Mouse (Mus musculus) forebrain, embryonic 13.5 days (tissue): ENCODE results near the gene P2ry2. TPM values are rescaled to one million over a fixed set of nuclear protein-coding genes. Genes with fewer than 3 reads are reported as not detected.
A peak's percentile ranks its signal among the peaks of the same experiment; 100 is the strongest.

Source experiments
- ATAC-seq: fragments of 200-750 bp; cut with Nextera tagmentation; 2 replicates; pipeline ENCODE4 v1.8.0; 2017
- H3K27ac ChIP-seq: fragments of 300-500 bp; sonication (generic); 2 replicates; pipeline ENCODE4 v1.5.1; 2015; ENCODE audit warnings: inconsistent platforms, mild to moderate bottlenecking, moderate library complexity
- H3K27me3 ChIP-seq: fragments of 300-500 bp; sonication (generic); 2 replicates; pipeline ENCODE4 v1.6.1; 2015; ENCODE audit warnings: mild to moderate bottlenecking, inconsistent platforms
- H3K36me3 ChIP-seq: fragments of 300-500 bp; sonication (generic); 2 replicates; pipeline ENCODE4 v1.6.1; 2015; ENCODE audit warnings: mild to moderate bottlenecking, inconsistent platforms; ENCODE audit not compliant: poor library complexity, severe bottlenecking
- H3K4me1 ChIP-seq: fragments of 300-500 bp; sonication (generic); 2 replicates; pipeline ENCODE4 v1.6.1; 2015; ENCODE audit warnings: inconsistent platforms
- H3K4me2 ChIP-seq: fragments of 300-500 bp; sonication (generic); 2 replicates; pipeline ENCODE4 v1.6.1; 2015; ENCODE audit warnings: inconsistent platforms, mild to moderate bottlenecking, moderate library complexity
- H3K4me3 ChIP-seq: fragments of 300-500 bp; sonication (generic); 2 replicates; pipeline ENCODE4 v1.5.1; 2015; ENCODE audit warnings: mild to moderate bottlenecking, inconsistent platforms
- H3K9ac ChIP-seq: fragments of 300-500 bp; sonication (generic); 2 replicates; pipeline ENCODE4 v1.6.1; 2015; ENCODE audit warnings: mild to moderate bottlenecking, inconsistent platforms
- H3K9me3 ChIP-seq: fragments of 300-500 bp; sonication (generic); replicated peaks from 2 replicates; pipeline ENCODE4 v1.6.1; 2016; ENCODE audit warnings: inconsistent platforms
- WGBS: fragments of 180-500 bp; shearing (Covaris S2); methylation state at CpG from one replicate; pipeline ENCODE4 v1.1.7; 2015; 5-methylcytosine and 5-hydroxymethylcytosine counted together
- polyA plus RNA-seq: library from polyadenylated mRNA; unstranded; fragments of >200 nt; fragmentation: Nextera tagmentation; extraction: Ambion mirVana; gene quantifications from 2 replicates; pipeline ENCODE4 v1.2.1, GENCODE M21; 2015

P2ry2 gene
- 0.24 TPM in 1 of 2 replicates, not detected in the other for polyA plus RNA-seq

GRCm38 (mm10) chr7:101012541-101012940, at the start of gene P2ry2:
Gene P2ry2, minus strand, starts transcription at chr7:101012866.
- peaks cover 64% of the 10 kb centered on the region for H3K27me3 ChIP-seq
- no peak within 1 kb of the TSS for H3K27ac ChIP-seq
- 65% methylated on average over 4 of the region's 4 CpGs for WGBS
- no peaks in the 10 kb centered on the region for H3K9me3 ChIP-seq
- H3K4me3 ChIP-seq, result peak within 1 kb of the TSS; percentile 45
- H3K36me3 ChIP-seq, result no peaks in the 10 kb centered on the region
- peak within 1 kb of the TSS; percentile 58 for H3K9ac ChIP-seq
- H3K4me2 ChIP-seq, result peak within 1 kb of the TSS; percentile 78
- peaks cover 24% of the 10 kb centered on the region for H3K4me1 ChIP-seq
- ATAC-seq, result no peak

GRCm38 (mm10) chr7:101062246-101062645, 49.6 kb upstream of the P2ry2 start:
- Histone ChIP-seq H3K4me2 (no peak overlapping the region), H3K27ac (no peak overlapping the region), H3K9me3 (no peaks in the 10 kb centered on the region), H3K36me3 (no peaks in the 10 kb centered on the region), H3K27me3 (no peaks in the 10 kb centered on the region), H3K4me1 (0 out of 2 replicates have a peak, but pooled peaks cover 5% of the 10 kb centered on the region), H3K9ac (no peak overlapping the region), H3K4me3 (no peak overlapping the region)
- 86% methylated on average over 6 of the region's 6 CpGs for WGBS
- 0 out of 2 replicates have a peak, but pooled peaks have one; percentile 13 for ATAC-seq

GRCm38 (mm10) chr7:101061381-101061780, 48.7 kb upstream of the P2ry2 start:
- Histone ChIP-seq H3K4me2 (peak overlapping the region; percentile 37), H3K9ac (no peak overlapping the region), H3K9me3 (no peaks in the 10 kb centered on the region), H3K4me1 (0 out of 2 replicates have a peak, but pooled peaks cover 5% of the 10 kb centered on the region), H3K27ac (no peak overlapping the region), H3K27me3 (no peaks in the 10 kb centered on the region), H3K36me3 (no peaks in the 10 kb centered on the region), H3K4me3 (no peak overlapping the region)
- WGBS, result 7% methylated on average over 17 of the region's 17 CpGs
- peak; percentile 53 for ATAC-seq

GRCm38 (mm10) chr7:101060476-101060875, 47.8 kb upstream of the P2ry2 start:
- Histone ChIP-seq H3K9me3 (no peaks in the 10 kb centered on the region), H3K9ac (no peak overlapping the region), H3K4me1 (0 out of 2 replicates have a peak, but pooled peaks cover 5% of the 10 kb centered on the region), H3K27ac (no peak overlapping the region), H3K4me3 (no peak overlapping the region), H3K36me3 (no peaks in the 10 kb centered on the region), H3K27me3 (no peaks in the 10 kb centered on the region), H3K4me2 (no peak overlapping the region)
- 78% methylated on average over 5 of the region's 5 CpGs for WGBS
- no peak for ATAC-seq

GRCm38 (mm10) chr7:101059188-101059587, 46.5 kb upstream of the P2ry2 start:
- ATAC-seq, result no peak
- Histone ChIP-seq H3K4me2 (no peak overlapping the region), H3K27me3 (no peaks in the 10 kb centered on the region), H3K9ac (no peak overlapping the region), H3K4me1 (0 out of 2 replicates have a peak, but pooled peaks cover 5% of the 10 kb centered on the region), H3K36me3 (no peaks in the 10 kb centered on the region), H3K4me3 (no peak overlapping the region), H3K9me3 (no peaks in the 10 kb centered on the region), H3K27ac (no peak overlapping the region)
- WGBS, result 80% methylated on average over 5 of the region's 5 CpGs

GRCm38 (mm10) chr7:101057309-101057708, 44.6 kb upstream of the P2ry2 start:
- ATAC-seq, result no peak
- H3K27me3 ChIP-seq, result no peaks in the 10 kb centered on the region
- H3K4me1 ChIP-seq, result 0 out of 2 replicates have a peak, but pooled peaks cover 5% of the 10 kb centered on the region
- no peak overlapping the region; the same call in 1 of the 2 replicates for H3K9ac ChIP-seq
- H3K9me3 ChIP-seq, result no peaks in the 10 kb centered on the region
- H3K36me3 ChIP-seq, result no peaks in the 10 kb centered on the region
- WGBS, result 59% methylated on average over 4 of the region's 4 CpGs
- no peak overlapping the region for H3K4me2 ChIP-seq
- no peak overlapping the region for H3K27ac ChIP-seq
- H3K4me3 ChIP-seq, result no peak overlapping the region

GRCm38 (mm10) chr7:101053136-101053535, 40.5 kb upstream of the P2ry2 start:
- no peak overlapping the region for H3K4me2 ChIP-seq
- no peak for ATAC-seq
- 78% methylated on average over 2 of the region's 2 CpGs for WGBS

GRCm38 (mm10) chr7:101051551-101052221, 39.0 kb upstream of the P2ry2 start:
- no peak overlapping the region for H3K9ac ChIP-seq
- 17% methylated on average over 11 of the region's 11 CpGs for WGBS
- H3K9me3 ChIP-seq, result no peaks in the 10 kb centered on the region
- H3K4me3 ChIP-seq, result no peak overlapping the region
- peak; percentile 63 for ATAC-seq
- H3K27me3 ChIP-seq, result no peaks in the 10 kb centered on the region
- H3K4me2 ChIP-seq, result no peak overlapping the region
- H3K4me1 ChIP-seq, result no peaks in the 10 kb centered on the region
- H3K27ac ChIP-seq, result no peak overlapping the region
- no peaks in the 10 kb centered on the region for H3K36me3 ChIP-seq

More at GRCm38 (mm10) chr7:101053136-101053535, 40.5 kb upstream of the P2ry2 start:
- H3K9me3 ChIP-seq, result no peaks in the 10 kb centered on the region
- no peaks in the 10 kb centered on the region for H3K4me1 ChIP-seq
- H3K27ac ChIP-seq, result no peak overlapping the region
- H3K36me3 ChIP-seq, result no peaks in the 10 kb centered on the region
- no peak overlapping the region for H3K4me3 ChIP-seq
- no peaks in the 10 kb centered on the region for H3K27me3 ChIP-seq
- no peak overlapping the region for H3K9ac ChIP-seq

GRCm38 (mm10) chr7:101050724-101051550, 38.3 kb upstream of the P2ry2 start:
- no peaks in the 10 kb centered on the region for H3K9me3 ChIP-seq
- no peak overlapping the region for H3K9ac ChIP-seq
- H3K27me3 ChIP-seq, result no peaks in the 10 kb centered on the region
- no peaks in the 10 kb centered on the region for H3K36me3 ChIP-seq
- H3K4me1 ChIP-seq, result no peaks in the 10 kb centered on the region
- 75% methylated on average over 13 of the region's 13 CpGs for WGBS
- H3K27ac ChIP-seq, result no peak overlapping the region
- ATAC-seq, result no peak
- H3K4me2 ChIP-seq, result no peak overlapping the region
- no peak overlapping the region for H3K4me3 ChIP-seq

- Histone ChIP-seq H3K4me3 (no peak overlapping the region), H3K4me1 (no peaks in the 10 kb centered on the region), H3K4me2 (no peak overlapping the region), H3K36me3 (no peaks in the 10 kb centered on the region), H3K27me3 (no peaks in the 10 kb centered on the region), H3K9ac (no peak overlapping the region), H3K27ac (no peak overlapping the region), H3K9me3 (no peaks in the 10 kb centered on the region)
- no peak for ATAC-seq
- 89% methylated on average over 7 of the region's 7 CpGs for WGBS
These were observed 36.8 kb upstream of the P2ry2 start for GRCm38 (mm10) chr7:101049326-101050087.

GRCm38 (mm10) chr7:101048247-101048646, 35.6 kb upstream of the P2ry2 start:
- no peaks in the 10 kb centered on the region for H3K36me3 ChIP-seq
- ATAC-seq, result no peak
- 78% methylated on average over 5 of the region's 5 CpGs for WGBS
- H3K4me2 ChIP-seq, result no peak overlapping the region
- H3K9me3 ChIP-seq, result no peaks in the 10 kb centered on the region
- H3K4me3 ChIP-seq, result no peak overlapping the region
- H3K27ac ChIP-seq, result no peak overlapping the region
- H3K9ac ChIP-seq, result no peak overlapping the region
- no peaks in the 10 kb centered on the region for H3K4me1 ChIP-seq
- no peaks in the 10 kb centered on the region for H3K27me3 ChIP-seq
